Mouse (Mus musculus): ENCODE measurements around the gene Ddx58.
A peak's percentile ranks its signal among the peaks of the same experiment; 100 is the strongest.

The Ddx58 gene

DNA sequence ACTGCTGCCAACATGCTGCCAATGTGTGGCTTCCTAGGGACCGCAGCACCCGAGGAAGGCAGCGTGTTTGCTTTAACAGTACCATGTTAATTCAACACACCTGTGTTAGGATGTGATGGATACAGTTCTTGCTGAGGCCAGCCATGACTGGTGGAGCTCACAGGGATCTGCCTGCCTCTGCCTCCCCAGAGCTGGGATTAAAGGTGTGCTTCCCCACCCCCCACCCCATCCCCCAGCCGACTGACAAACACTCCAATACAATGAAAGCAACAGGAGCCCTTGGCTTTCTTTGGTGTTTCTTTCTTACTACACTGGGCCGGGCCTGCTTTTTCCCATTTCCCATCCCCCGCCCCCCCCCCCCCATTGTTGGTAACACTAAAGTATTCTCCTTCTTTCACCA, 5.4 kb downstream of the Ddx58 start:
- DNase-seq (ENCODE audit: low spot score) = no peak

DNA sequence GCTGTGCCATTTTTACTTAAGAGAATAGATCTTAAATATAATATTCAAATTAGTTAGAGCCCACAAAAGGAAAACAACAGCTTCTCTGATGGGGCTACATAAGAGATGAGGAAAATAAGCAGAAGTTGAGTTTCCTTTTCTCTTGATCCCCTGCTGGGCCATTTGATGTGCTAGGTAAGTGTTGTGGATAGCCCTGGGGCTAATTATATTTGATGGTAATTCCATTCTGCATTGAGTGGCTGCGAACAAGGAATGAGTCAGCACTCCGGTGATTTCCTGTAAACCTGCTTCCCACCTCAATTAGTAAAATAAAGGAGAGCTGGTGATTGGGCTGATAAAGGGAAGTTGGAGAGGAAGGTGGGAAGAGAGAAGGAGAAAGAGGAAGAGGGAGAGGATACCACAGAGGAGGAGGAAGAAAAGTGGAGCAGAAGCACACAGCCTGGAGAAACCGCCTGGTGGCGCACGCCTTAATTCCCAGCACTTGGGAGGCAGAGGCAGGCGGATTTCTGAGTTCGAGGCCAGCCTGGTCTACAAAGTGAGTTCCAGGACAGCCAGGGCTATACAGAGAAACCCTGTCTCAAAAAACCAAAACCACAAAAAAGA, 6.5 kb downstream of the Ddx58 start:
- no peak for DNase-seq (ENCODE audit: low spot score)

DNA sequence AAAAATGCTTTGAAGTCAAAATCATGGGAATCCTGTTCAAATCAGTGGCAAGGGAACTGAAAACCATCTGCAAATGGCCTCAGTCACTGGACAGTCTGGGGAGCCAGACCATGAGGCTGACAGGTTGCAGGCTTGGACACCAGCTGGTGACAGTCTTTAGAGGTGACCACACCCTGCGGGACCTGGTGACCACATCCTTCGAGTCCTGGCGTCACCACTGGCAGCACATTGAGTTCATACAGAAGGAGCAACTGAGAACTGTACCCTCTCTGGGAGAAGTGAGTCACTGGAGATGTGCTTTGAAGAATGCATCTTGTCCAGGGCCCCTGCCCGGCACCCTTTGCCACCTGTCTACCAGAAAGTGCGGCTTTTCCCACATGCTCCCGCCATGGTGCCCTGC, 9.9 kb downstream of the Ddx58 start:
- no peak for DNase-seq (ENCODE audit: low spot score)

DNA sequence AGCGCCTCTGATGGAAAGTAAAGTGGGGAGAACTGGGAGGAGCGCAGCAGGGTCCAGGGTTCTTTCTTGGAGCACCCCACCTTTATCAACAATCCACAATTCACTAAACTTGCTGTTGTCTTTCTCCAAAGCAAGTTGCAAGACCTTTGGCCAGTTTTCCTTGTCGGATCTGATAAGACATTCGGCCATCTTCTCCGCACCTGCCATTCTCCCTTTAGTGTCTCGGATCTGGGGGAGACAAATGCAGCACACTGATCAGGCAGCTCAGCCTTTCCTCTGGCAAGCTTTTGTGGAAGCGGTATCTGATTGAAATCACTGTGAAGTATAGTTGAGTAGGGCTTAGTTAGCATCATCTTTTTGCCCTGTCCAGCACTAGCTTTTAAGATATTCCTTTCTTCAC, 11.7 kb downstream of the Ddx58 start:
- DNase-seq (ENCODE audit: low spot score) = no peak

DNA sequence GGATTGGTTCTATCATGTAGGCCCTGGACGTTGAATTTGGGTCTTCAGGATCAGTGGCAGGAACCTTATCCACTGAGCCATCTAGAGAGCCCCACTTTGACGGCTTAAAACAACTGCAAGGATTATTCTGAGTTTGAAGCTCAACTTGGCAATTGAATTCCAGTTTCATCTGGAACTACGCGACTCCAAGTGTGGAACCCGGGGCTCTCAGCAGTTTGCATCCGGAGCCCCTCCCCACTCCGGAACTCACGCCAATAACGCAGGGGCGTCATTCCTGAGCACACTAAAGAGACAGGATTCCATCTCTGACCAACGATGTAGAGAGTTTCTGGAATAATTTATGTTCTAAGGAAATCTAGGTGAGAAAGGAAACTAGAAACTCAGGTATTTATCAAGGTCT, 12.5 kb downstream of the Ddx58 start:
- DNase-seq (ENCODE audit: low spot score) = no peak

DNA sequence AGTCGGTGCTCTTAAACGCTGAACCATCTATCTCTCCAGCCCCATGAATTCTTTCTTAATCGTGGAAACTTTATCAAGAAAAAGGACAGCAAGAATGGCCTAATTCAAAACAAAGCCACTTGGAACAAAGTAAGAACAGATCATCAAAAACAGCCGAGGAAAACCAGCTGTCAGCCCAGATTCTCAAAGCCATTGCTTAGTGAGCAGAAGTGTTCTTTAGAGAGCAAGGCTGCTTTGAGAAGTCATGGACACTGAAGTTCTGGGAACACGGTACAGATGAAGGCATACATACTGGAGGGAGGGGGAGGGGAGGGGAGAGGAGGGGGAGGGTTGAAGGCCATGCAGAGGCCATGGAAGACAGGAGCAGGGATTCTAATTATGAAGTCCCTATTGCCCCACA, 13.5 kb downstream of the Ddx58 start:
- no peak for DNase-seq (ENCODE audit: low spot score)

DNA sequence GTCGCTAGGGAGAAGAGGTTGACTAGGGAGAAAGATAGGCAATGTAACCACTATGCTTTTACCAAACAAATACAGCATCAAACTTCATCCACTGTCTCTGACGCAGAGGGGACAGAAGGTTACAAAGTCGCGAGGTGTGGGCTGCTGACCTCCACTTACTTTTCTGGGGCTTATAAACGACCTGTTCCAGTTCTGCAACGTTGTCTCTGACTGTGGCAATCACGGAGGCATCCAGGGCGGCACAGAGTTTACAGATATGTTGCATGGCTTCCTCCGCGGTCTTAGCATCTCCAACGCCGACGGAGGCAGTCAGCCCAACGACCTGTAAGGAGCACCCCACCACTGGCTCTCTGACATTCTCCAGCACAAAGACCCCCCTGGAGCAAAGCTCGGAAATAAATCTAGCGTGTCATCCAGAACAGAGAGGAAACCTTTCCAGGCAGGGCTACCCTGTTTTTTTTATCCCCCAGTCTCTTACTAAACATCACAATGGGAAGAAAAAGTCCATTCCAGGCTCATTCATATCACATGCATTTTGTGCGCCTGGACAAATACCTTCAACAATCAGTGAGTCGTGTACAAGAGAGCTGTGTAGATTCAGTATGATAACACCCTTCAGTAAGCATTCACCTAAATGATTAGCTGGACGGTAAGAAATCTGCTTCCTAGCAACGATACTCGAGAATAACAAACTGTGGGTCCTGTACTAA, 17.6 kb downstream of the Ddx58 start:
- DNase-seq (ENCODE audit: low spot score) = no peak

DNA sequence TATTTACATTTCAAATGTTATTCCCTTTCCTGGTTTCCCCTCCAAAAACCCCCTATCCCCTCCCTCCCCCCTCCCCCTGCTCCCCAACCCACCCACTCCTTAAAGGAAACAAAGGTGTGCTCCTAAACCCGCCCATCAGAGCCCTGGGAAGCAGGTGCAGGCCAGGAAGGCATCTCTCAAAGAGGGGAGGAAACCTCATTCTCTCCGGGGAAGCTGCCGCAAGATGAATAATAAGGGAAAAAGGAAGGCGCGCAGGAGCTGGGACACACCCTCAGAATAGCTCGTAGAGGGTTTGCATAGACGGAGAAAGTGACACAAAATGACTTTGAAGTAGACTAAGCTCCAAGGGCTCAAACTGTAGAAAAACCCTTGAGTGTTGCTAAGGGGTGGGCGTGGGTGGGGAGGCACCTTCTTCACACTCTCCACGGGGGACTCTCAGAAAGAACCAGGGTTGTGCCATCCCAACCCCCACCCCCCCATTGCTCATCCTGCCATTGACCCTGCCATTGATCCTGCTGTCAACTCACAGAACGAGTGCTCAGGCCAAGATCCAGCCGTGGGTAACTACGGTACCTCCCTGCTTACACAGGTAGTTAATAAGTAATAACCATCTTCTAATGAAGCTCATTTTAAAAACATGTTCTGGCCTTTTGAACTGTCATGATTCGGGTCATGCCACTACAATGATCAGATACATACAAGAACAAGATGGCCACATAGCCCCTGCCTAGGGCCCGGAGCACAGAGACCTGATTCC, 18.4 kb downstream of the Ddx58 start:
- DNase-seq (ENCODE audit: low spot score) = no peak

DNA sequence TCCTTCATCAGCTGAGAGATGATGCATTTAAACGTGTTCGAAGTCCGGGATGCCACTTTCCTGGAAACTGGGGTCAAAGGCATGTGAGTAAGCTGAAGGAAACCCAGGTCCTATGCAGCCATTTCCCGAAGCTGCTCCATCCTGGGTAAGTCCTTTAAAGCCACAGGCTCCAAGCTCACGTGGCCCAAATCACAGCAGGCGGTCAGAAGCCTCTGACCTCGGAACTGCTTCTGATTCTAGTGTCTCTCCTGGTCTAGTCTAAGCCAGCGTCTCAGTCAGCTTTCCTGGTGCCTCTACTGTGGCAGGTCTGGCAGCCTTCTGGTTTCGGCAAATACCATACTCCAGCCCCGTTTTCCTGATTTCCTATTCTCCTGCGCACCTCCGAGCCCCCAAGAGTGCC, 19.2 kb downstream of the Ddx58 start:
- no peak for DNase-seq (ENCODE audit: low spot score)

DNA sequence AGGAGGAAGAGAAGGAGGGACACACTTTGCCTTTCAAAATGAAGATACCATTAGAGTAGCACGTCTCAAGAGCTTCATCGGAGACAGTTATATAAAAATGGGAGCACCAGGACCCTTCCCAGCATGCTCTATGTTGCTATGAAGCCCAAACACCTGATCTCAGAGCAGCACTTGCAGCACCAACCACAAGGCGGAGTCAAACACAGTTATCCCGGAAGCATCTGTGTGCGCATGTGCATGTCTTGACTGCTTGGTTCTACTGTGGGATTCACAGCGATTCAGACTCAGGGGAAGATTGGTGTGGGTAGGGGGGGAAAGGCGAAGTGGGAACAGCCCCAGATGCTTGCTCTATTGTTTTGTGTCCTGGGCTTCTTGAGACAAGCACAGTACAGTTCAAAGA, 21.2 kb downstream of the Ddx58 start:
- DNase-seq (ENCODE audit: low spot score) = peak; percentile 51

DNA sequence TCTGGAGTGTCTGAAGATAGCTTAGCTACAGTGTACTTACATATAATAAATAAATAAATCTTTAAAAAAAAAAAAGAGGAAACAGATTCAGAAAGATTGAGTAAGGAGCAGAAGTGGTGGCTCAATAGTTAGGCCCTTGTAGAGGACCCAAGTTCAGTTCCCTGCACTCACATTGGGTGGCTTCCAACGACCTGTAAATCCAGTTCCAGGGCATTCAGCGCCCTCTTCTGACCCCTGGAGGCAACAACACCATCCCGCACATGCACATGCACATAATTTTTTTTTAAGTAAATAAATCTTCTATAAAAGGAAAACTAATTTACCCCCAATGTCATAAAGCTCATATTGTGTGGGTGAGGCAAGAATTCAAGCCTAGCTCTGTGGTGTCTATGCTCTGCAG, 21.7 kb downstream of the Ddx58 start:
- no peak for DNase-seq (ENCODE audit: low spot score)

DNA sequence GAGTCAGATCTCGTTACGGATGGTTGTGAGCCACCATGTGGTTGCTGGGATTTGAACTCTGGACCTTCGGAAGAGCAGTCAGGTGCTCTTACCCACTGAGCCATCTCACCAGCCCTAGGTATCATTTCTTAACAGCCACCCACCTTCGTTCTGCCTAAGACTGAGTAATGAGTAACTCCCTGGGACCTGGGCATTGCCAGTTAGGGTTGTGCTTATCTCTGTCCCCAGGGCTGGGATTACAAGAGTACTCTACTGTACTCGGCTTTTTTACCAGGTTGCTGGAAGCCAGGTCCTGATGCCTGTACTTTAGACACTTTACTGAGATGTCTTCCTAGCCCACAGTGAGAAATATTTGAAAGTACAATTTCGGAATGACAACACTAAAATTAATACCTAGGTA, 27.5 kb downstream of the Ddx58 start:
- DNase-seq (ENCODE audit: low spot score) = no peak

DNA sequence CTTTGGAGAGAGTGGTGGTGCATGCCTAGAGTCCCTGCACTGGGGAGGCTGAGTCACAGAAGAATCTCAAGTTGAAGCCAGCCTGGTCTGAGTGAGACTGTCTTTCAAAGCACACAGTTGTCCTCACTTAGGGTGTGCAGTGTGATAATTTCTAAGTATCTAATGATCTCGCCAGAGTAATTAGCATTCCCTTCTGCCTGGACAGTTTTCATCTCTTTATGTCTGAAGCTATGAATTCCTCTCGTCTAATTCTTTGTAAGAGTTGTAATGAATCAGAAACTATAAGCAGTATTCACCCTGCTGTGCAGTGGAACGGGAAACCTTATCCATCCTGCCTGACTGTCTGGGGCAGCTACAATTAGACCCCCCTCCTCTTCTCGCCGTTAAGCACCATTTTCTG, 31.9 kb downstream of the Ddx58 start:
- no peak for DNase-seq (ENCODE audit: low spot score)

DNA sequence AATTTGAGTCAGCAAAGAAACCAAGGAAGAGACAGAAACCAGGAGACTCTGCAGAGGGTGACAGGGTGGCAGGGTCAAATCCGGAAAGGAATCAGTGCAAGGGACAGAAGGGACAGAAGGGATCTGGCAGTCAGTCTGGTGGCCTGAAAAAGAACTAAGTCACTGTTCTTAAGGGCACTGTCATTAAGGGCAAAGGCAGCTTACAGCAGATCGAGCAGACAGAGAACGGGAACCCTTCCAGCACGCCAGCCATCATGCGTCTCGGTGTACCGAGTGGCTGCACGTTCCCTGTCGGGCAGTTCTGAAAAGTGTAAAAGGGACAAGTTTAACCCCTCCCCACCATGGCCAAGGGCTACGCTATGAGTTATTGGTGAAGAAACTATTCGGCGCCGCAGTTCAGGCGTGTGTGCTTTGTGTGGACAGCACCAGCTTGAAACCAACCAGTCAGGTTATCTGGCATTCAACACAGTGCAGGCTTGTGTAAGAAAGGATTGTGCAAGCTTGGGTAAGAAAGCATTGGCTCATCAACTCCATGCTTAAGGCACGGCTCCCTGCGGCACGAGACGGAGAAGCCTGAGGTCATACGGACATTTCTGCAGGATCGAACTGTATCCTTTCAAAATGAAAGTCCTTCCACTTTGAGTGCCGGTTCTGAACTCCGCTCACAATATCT, 34.3 kb downstream of the Ddx58 start:
- DNase-seq (ENCODE audit: low spot score) = no peak

DNA sequence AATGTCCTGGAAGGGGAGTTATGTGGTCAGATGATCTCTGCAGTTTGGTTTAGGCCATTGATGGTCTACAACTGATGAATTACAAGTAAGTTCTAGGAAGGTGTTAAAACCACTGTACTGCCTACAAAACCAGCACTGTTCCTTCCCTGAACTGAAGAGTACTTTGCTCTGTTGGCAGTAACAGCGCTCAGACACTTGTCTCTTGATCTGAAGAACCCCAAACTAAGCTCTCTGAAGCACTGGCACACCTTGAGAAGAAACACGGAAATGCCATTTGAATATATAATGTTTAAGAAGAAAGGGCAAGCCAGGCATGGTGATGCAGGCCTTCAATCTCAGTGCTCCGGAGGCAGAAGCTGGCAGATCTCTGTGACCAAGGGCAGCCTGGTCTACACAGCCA, 35.3 kb downstream of the Ddx58 start:
- DNase-seq (ENCODE audit: low spot score) = no peak

DNA sequence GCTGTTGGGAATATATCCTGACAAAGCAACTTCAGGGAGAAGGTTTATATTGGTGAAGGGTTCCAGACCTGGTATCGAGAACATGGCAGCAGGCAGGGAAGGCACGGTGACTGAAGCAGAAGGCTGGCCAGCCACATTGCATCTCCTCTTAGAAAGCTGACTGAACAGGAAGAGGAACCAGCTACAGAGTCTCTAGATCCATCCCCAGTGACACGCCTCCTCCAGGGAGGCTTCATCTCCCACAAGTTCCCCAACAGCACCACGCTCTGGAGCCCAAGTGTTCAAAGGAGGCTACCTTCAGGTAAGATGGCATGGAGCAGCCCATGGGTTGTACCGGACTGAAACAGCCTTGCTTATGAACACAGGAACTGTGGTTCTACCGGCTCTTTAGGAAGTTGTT, 37.4 kb downstream of the Ddx58 start:
- no peak for DNase-seq (ENCODE audit: low spot score)

DNA sequence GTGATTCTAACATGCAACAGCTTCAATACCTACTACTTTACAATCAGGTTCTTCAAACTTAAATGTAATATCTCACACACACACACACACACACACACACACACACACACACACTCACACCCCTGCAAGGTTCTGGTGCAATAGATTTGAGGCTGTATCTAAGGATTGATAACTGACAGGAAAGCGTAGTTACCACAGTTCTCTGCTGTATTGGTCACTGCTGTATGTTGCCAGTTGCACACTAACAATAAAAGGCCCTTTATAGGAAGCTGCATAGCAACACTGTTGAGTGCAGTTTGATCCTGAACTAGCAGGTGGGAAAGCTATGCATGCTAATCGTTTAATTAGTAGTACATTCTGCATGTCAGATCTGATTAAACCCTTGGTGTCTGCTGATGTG, 44.3 kb downstream of the Ddx58 start:
- DNase-seq (ENCODE audit: low spot score) = no peak

DNA sequence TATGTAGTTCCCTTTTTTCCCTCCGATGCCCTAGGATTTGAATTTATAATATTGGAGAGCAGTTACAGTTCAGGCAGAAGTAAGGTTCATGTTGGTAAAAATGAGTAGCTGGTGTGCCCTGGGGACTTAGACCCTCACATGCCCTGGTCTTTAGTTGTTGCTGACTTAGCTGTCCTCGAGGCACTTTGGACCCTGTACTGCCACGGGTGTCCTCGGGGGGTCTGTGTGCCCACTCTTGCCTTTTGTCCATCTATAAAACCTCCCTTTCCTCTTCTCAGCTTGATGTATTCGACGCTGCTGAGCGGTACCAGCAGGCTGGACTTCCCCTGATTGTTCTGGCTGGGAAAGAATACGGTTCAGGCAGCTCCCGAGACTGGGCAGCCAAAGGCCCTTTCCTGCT, 46.2 kb downstream of the Ddx58 start:
- DNase-seq (ENCODE audit: low spot score) = no peak

DNA sequence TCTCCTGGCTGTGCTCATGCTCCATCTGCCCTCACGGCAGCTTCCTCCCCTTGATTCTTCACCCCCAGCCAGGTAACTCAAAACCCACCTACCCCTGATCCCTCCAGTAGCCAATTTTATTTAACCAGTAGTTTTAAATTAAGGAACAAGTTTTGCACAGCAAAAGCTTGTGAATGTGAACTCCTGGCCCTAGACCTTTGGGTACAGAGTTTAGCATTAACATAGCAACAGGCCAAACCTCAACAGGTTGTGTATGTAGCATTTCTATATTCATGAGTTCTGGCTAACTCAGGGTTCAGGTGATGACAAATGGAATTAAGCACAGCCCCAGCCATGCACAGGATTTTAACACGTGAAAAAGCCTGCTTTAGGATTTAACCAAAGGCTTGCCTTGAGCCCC, 47.4 kb downstream of the Ddx58 start:
- DNase-seq (ENCODE audit: low spot score) = no peak

DNA sequence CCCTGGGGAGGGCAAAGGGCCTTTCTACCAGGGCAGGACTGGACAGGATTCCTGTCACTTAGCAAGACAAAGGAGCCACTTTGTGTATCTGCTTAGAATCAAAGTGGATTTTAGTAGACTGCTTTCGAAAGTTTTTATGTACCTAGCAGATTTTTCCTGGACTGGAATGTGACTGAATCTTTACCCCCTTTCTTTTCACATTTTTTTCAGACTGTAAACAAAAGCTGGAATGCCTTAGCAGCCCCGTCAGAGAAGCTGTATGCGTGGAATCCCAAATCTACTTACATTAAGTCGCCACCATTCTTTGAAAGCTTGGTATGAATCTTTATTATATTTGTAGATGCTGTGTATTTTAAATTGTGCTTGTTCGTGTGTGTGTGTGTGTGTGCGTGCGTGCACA, 51.7 kb downstream of the Ddx58 start:
- DNase-seq (ENCODE audit: low spot score) = no peak

DNA sequence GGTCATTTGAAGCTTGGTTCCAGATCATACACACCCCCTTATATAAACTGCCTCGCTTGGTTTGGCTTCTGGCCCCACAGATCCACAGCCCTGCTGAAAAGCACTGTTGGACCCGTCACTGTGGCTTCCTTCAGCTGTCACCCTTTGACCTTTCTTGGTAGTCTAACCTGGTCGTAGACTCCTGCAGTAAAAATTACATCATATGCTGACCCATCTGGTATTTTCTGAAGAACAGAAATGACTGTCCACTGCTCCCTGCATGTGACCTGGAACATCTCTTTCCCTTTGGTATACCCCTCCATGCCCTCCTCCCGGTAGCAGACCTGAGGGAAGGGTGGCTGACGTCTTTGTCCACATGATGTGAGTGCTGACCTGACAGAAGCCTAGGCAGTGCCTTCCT, 55.2 kb downstream of the Ddx58 start:
- no peak for DNase-seq (ENCODE audit: low spot score)

DNA sequence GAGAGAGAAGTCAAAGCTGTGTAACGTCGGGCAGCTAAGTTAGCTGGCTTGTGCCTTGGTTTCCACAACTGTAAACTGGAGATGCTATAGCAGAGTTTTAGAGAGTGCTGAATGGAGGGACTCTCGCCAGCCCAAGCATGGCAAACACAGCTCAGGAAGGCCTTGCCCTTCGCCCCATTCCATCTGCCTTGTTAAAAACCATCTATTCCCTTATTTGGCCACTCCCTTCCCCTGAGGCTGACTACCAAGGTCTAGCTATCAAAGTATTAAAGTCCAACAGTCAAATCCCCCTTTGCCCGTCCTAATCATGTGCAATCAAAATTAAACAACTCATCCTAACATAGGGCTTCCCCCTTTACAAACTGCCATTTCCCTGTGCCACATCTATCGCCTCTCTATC, 55.8 kb downstream of the Ddx58 start:
- DNase-seq (ENCODE audit: low spot score) = no peak
